Mouse (Mus musculus): ENCODE measurements around the gene Svopl. TPM values are rescaled to one million over a fixed set of nuclear protein-coding genes. Genes with fewer than 3 reads are reported as not detected.
A peak's percentile ranks its signal among the peaks of the same experiment; 100 is the strongest.

Svopl gene
- polyA plus RNA-seq (2012; rRNA removed), result 1.3 and 1.6 TPM in 2 replicates
- 0.95 and 1.2 TPM in 2 replicates for polyA plus RNA-seq (2014; fragmentation: Nextera tagmentation; extraction: Ambion mirVana)

DNA sequence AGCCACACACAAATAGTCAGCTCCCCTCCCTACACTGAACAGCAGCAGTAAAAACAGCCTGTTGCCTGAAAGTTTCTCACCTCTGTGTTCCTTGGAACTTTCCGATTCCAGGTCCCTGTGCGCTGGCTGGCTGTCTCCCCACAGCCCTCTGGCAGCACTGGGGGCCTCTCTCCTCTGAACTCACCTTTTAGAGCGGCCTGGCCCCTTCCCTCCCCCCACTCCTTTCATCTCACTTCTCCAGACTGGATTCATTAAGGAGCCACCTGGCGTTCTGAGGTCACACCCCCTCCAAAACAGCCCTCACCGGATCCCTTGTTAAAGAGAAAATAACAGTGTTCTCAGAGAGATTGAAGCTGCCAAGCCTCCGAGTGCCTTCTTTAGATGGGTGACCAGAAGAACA lies at the start of gene Svopl:
TSS of gene Svopl (minus strand) at position 159 of the 400 bp plus-strand sequence.
- no peaks in the 10 kb centered on the region for H3K36me3 ChIP-seq (ENCODE audit: control insufficient read depth, insufficient read depth, low read length)
- peaks cover 19% of the 10 kb centered on the region for H3K4me1 ChIP-seq (ENCODE audit: control insufficient read depth, insufficient read depth, low read length)
- no peaks in the 10 kb centered on the region for H3K9me3 ChIP-seq (ENCODE audit: control insufficient read depth, low read length)
- H3K27me3 ChIP-seq (ENCODE audit: control insufficient read depth, insufficient read depth, low read length), result no peaks in the 10 kb centered on the region
- no peak within 1 kb of the TSS for H3K9ac ChIP-seq (ENCODE audit: low read depth, low read length, severe bottlenecking)
- H3K4me3 ChIP-seq (replicated peaks; ENCODE audit: low read length), result no peak within 1 kb of the TSS
- peak; percentile 50 for DNase-seq (ENCODE audit: low spot score)
- H3K4me2 ChIP-seq (replicated peaks; ENCODE audit: low read depth, low read length, severe bottlenecking), result 0 out of 2 replicates have a peak within 1 kb of the TSS, but pooled peaks have one; percentile 10
- 6% methylated on average over 6 of the region's 6 CpGs for WGBS
- peak within 1 kb of the TSS; percentile 40 for H3K27ac ChIP-seq (replicated peaks; ENCODE audit: low read depth, low read length)
- peak; percentile 69 for ATAC-seq (ENCODE audit: low FRiP score, low read depth)
- TF ChIP-seq POLR2A (IDR thresholded peaks at IDR 0.05; ENCODE audit: borderline replicate concordance, extremely low read depth, insufficient read depth, insufficient read length), result no peak

DNA sequence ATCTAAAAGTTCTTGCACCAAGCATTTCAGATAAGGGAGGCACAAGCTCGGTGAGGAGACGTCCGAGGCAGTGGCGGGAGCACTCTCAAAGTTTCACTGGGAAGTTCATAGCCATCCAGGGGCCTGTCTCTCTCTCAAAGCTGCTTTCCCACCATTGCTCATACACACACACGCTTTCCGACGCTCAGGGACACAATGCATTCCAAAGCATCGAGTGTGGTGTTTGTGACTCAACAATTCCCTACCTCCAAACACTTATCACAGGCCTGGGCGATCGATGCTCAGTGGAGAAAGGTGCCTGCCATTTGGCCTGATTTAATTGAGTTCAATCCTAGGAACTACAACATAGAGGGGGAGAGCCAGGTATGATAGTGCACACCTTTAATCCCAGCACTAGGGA lies 47.9 kb upstream of the Svopl start:
- no peak overlapping the region for H3K9ac ChIP-seq (ENCODE audit: low read depth, low read length, severe bottlenecking)
- H3K4me3 ChIP-seq (replicated peaks; ENCODE audit: low read length), result no peak overlapping the region
- WGBS, result 89% methylated on average over 10 of the region's 10 CpGs
- DNase-seq (ENCODE audit: low spot score), result no peak
- no peak for ATAC-seq (ENCODE audit: low FRiP score, low read depth)
- no peak for TF ChIP-seq POLR2A (IDR thresholded peaks at IDR 0.05; ENCODE audit: borderline replicate concordance, extremely low read depth, insufficient read depth, insufficient read length)
- H3K4me1 ChIP-seq (ENCODE audit: control insufficient read depth, insufficient read depth, low read length), result no peaks in the 10 kb centered on the region
- H3K9me3 ChIP-seq (ENCODE audit: control insufficient read depth, low read length), result no peaks in the 10 kb centered on the region
- no peak overlapping the region for H3K27ac ChIP-seq (replicated peaks; ENCODE audit: low read depth, low read length)
- no peaks in the 10 kb centered on the region for H3K27me3 ChIP-seq (ENCODE audit: control insufficient read depth, insufficient read depth, low read length)
- no peak overlapping the region for H3K4me2 ChIP-seq (replicated peaks; ENCODE audit: low read depth, low read length, severe bottlenecking)
- H3K36me3 ChIP-seq (ENCODE audit: control insufficient read depth, insufficient read depth, low read length), result no peaks in the 10 kb centered on the region

DNA sequence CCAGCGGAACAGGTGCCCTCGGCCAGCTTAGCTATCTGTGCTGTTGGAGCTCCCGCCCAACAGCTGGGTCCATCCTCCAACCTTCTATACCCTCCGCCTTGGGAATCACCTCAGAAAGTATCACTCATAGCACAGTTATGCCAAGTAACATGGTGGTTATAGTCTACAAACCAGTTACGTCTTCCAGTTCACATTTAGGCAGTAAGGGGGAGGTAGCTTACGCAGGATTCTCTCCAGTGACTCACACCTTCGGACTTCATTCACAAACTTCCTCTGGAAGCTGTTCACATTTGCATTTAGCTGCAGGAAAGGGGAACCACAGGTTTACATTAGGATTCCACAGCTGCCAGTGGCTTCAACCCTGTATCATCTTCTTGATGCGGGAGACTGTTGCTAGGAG lies 45.7 kb upstream of the Svopl start:
- Histone ChIP-seq H3K27me3 (ENCODE audit: control insufficient read depth, insufficient read depth, low read length) (no peaks in the 10 kb centered on the region), H3K9me3 (ENCODE audit: control insufficient read depth, low read length) (no peaks in the 10 kb centered on the region), H3K9ac (ENCODE audit: low read depth, low read length, severe bottlenecking) (no peak overlapping the region), H3K4me1 (ENCODE audit: control insufficient read depth, insufficient read depth, low read length) (no peaks in the 10 kb centered on the region), H3K27ac (replicated peaks; ENCODE audit: low read depth, low read length) (no peak overlapping the region), H3K4me2 (replicated peaks; ENCODE audit: low read depth, low read length, severe bottlenecking) (no peak overlapping the region), H3K4me3 (replicated peaks; ENCODE audit: low read length) (no peak overlapping the region), H3K36me3 (ENCODE audit: control insufficient read depth, insufficient read depth, low read length) (no peaks in the 10 kb centered on the region)
- no peak for TF ChIP-seq POLR2A (IDR thresholded peaks at IDR 0.05; ENCODE audit: borderline replicate concordance, extremely low read depth, insufficient read depth, insufficient read length)
- ATAC-seq (ENCODE audit: low FRiP score, low read depth) (no peak), DNase-seq (ENCODE audit: low spot score) (no peak)
- WGBS, result 93% methylated on average over 8 of the region's 8 CpGs

DNA sequence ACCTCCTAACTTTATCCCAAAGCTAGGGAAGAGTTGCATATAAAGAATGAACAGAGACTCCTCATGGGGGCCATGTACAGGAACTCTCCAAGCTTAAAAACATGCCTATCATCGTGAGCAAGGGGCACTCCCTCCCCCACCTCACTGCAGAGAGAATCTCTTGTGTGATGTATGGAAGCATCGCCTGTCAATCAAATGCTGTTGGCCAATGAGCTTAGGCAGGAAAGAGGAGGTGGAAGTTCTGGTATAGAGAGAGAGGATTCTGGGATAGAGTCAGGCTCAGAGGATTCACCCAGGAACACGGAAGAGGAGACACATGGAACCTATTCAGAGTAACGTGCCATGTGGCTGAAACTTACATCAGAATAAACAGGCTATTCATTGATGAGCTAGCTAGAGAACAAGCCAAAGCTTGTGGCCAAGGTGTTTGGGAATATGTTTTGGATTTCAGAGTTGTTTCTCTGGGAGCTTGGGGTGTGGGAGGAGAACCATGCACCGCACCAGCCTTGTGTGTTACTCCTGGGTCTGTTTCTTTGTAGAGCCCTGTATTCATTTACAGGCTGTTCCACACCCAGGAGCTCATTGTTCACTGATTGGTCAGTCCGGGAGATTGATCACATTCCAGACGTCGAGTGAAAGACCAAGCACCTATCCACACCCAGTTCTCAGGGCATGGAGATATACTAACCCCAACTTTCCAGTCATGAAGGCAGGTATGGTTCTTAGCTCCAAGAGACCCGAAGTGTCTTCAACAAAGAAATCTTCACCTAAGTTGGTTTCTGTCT lies 40.6 kb upstream of the Svopl start:
- H3K9me3 ChIP-seq (ENCODE audit: control insufficient read depth, low read length), result no peaks in the 10 kb centered on the region

DNA sequence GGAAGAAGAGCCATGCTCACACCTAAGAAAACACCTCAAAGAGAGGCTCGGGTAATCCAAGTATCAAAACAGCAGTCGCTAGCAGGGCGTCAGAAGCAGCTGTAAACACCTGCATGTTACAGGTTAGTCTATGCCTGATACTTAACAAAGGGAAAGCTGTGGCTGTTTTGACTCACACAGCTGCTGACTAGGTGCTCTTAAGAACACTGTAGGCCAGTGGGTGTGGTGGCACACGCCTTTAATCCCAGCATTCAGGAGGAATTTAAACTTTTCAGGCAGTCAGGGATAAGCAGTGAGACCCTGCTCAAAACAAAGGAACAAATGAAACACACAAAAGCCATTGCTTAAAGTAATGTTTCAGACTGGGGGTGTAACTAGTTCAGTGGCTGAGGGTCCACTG lies 36.4 kb upstream of the Svopl start:
- Histone ChIP-seq H3K4me3 (replicated peaks; ENCODE audit: low read length) (no peak overlapping the region), H3K27ac (replicated peaks; ENCODE audit: low read depth, low read length) (no peak overlapping the region), H3K9ac (ENCODE audit: low read depth, low read length, severe bottlenecking) (no peak overlapping the region), H3K4me2 (replicated peaks; ENCODE audit: low read depth, low read length, severe bottlenecking) (no peak overlapping the region), H3K9me3 (ENCODE audit: control insufficient read depth, low read length) (no peaks in the 10 kb centered on the region), H3K36me3 (ENCODE audit: control insufficient read depth, insufficient read depth, low read length) (no peaks in the 10 kb centered on the region), H3K27me3 (ENCODE audit: control insufficient read depth, insufficient read depth, low read length) (no peaks in the 10 kb centered on the region), H3K4me1 (ENCODE audit: control insufficient read depth, insufficient read depth, low read length) (peaks cover 13% of the 10 kb centered on the region)
- TF ChIP-seq POLR2A (IDR thresholded peaks at IDR 0.05; ENCODE audit: borderline replicate concordance, extremely low read depth, insufficient read depth, insufficient read length), result no peak
- 30% methylated on average over 4 of the region's 4 CpGs for WGBS
- ATAC-seq (ENCODE audit: low FRiP score, low read depth) (no peak), DNase-seq (ENCODE audit: low spot score) (no peak)

More for the DNA sequence above, 40.6 kb upstream of the Svopl start:
- H3K4me1 ChIP-seq (ENCODE audit: control insufficient read depth, insufficient read depth, low read length), result peaks cover 1% of the 10 kb centered on the region
- ATAC-seq (ENCODE audit: low FRiP score, low read depth) (no peak), DNase-seq (ENCODE audit: low spot score) (no peak)
- no peak overlapping the region for H3K4me2 ChIP-seq (replicated peaks; ENCODE audit: low read depth, low read length, severe bottlenecking)
- no peak overlapping the region for H3K4me3 ChIP-seq (replicated peaks; ENCODE audit: low read length)
- no peak overlapping the region for H3K9ac ChIP-seq (ENCODE audit: low read depth, low read length, severe bottlenecking)
- H3K36me3 ChIP-seq (ENCODE audit: control insufficient read depth, insufficient read depth, low read length), result no peaks in the 10 kb centered on the region
- H3K27me3 ChIP-seq (ENCODE audit: control insufficient read depth, insufficient read depth, low read length), result no peaks in the 10 kb centered on the region
- WGBS, result 71% methylated on average over 9 of the region's 9 CpGs
- no peak for TF ChIP-seq POLR2A (IDR thresholded peaks at IDR 0.05; ENCODE audit: borderline replicate concordance, extremely low read depth, insufficient read depth, insufficient read length)
- H3K27ac ChIP-seq (replicated peaks; ENCODE audit: low read depth, low read length), result no peak overlapping the region

All from limb, embryonic 14.5 days (tissue).